Mouse (Mus musculus): Measurements from ENCODE around the gene Rnf220. TPM values are rescaled to one million over a fixed set of nuclear protein-coding genes. Genes with fewer than 3 reads are reported as not detected.

Rnf220 gene
- total and polyA plus RNA-seq, 3 experiments, result 64.4 to 117 (median 86.8) TPM

- Histone ChIP-seq H3K27ac (ENCODE audit: insufficient read depth, low read depth) (no peak overlapping the region), H3K9ac (ENCODE audit: insufficient read depth, low read depth) (no peak overlapping the region), H3K9me3 (replicated peaks; ENCODE audit: low read length) (no peaks in the 10 kb centered on the region), H3K4me3 (replicated peaks in 1 of 3; ENCODE audit: low read depth in 2 of 3, low read length in 2 of 3, poor library complexity in 1 of 3) (no peak overlapping the region), H3K79me2 (replicated peaks; ENCODE audit: control insufficient read depth, extremely low read depth, insufficient read depth, poor library complexity, severe bottlenecking) (no peaks in the 10 kb centered on the region), H3K4me1 (ENCODE audit: control insufficient read depth in 1 of 2, insufficient read depth in 2 of 2) (peaks cover 0 to 9% of the 10 kb centered on the region in 2 experiments; a peak in 2 of 4 replicates), H3K27me3 (replicated peaks) (no peaks in the 10 kb centered on the region), H3K36me3 (replicated peaks in 1 of 2; ENCODE audit: control insufficient read depth in 1 of 2, insufficient read depth in 1 of 2, low read length in 1 of 2) (no peaks in the 10 kb centered on the region), H3K4me2 (ENCODE audit: insufficient read depth, low read depth, poor library complexity, severe bottlenecking) (no peak overlapping the region)
- dilution Hi-C loops (cut with MboI; ENCODE audit: extremely low pct_ligation_motif_present, extremely low pct_unique_long_range_greater_than_20kb, low sequenced_read_pairs), result no loop called here
- no peak for TF ChIP-seq HCFC1 (IDR thresholded peaks at IDR 0.05; ENCODE audit: low read depth, low read length)
- TF ChIP-seq JUN (IDR thresholded peaks at IDR 0.05; ENCODE audit: insufficient read depth, low read depth, low read length), result no peak
- TF ChIP-seq POLR2AphosphoS2 (IDR thresholded peaks at IDR 0.05; ENCODE audit: low read depth, low read length), result no peak
- no peak for TF ChIP-seq MAX (IDR thresholded peaks at IDR 0.05; ENCODE audit: low read length)
- TF ChIP-seq USF2 (conservative IDR thresholded peaks at IDR 0.05; ENCODE audit: low read depth, low read length), result no peak
- TF ChIP-seq ETS1 (conservative IDR thresholded peaks at IDR 0.05; ENCODE audit: low read depth, low read length), result no peak
- TF ChIP-seq RCOR1 (conservative IDR thresholded peaks at IDR 0.05; ENCODE audit: low read depth, low read length), result no peak
- no peak for TF ChIP-seq E2F4 (IDR thresholded peaks at IDR 0.05; ENCODE audit: insufficient replicate concordance, low read depth, low read length)
- TF ChIP-seq USF1 (IDR thresholded peaks at IDR 0.05; ENCODE audit: low read depth, low read length), result no peak
- TF ChIP-seq JUND (conservative IDR thresholded peaks at IDR 0.05; ENCODE audit: low read depth, low read length), result no peak
- TF ChIP-seq MYC (IDR thresholded peaks at IDR 0.05; ENCODE audit: low read depth, low read length), result no peak
- TF ChIP-seq ZNF384 (IDR thresholded peaks at IDR 0.05; ENCODE audit: low read depth, low read length), result no peak
- TF ChIP-seq RAD21 (IDR thresholded peaks at IDR 0.05; ENCODE audit: low read depth, low read length), result no peak
- TF ChIP-seq EP300 (IDR thresholded peaks at IDR 0.05; ENCODE audit: low read length), result no peak
- no peak for TF ChIP-seq IRF4 (IDR thresholded peaks at IDR 0.05; ENCODE audit: low read depth, low read length)
- no peak for TF ChIP-seq POLR2A (IDR thresholded peaks at IDR 0.05; ENCODE audit: low read depth, low read length)
- no peak for TF ChIP-seq BHLHE40 (IDR thresholded peaks at IDR 0.05; ENCODE audit: low read depth, low read length)
- in situ Hi-C loops (cut with MboI; ENCODE audit: low pct_ligation_motif_present, low pct_unique_long_range_greater_than_20kb, low sequenced_read_pairs), result no loop called here
- DNase-seq (ENCODE audit: extremely low read depth), result no peak
These were observed 275.0 kb downstream of the Rnf220 start for GRCm38 (mm10) chr4:117221836-117222235.

Other genes starting within 250 kb of the Rnf220 start
- gene Tmem53, start 245.1 kb downstream of the Rnf220 start, total RNA-seq (2012; rRNA removed), result 0.50 and 1.1 TPM in 2 replicates
- 1.4 and 1.5 TPM in 2 replicates for gene Tmem53, start 245.1 kb downstream of the Rnf220 start, total RNA-seq (2014; rRNA removed)
- gene Tmem53, start 245.1 kb downstream of the Rnf220 start, polyA plus RNA-seq (2012; ENCODE audit: insufficient read length, low read depth), result 1.00 and 1.2 TPM in 2 replicates
- gene Armh1, start 244.9 kb downstream of the Rnf220 start, total RNA-seq (2012; rRNA removed), result not detected in 2 replicates
- gene Armh1, start 244.9 kb downstream of the Rnf220 start, total RNA-seq (2014; rRNA removed), result not detected in 2 replicates
- 0.18 TPM in 1 of 2 replicates, not detected in the other for gene Armh1, start 244.9 kb downstream of the Rnf220 start, polyA plus RNA-seq (2012; ENCODE audit: insufficient read length, low read depth)
- gene Eri3, start 53.3 kb upstream of the Rnf220 start, total RNA-seq (2012; rRNA removed), result 31.6 and 38.0 TPM in 2 replicates
- 28.4 and 31.2 TPM in 2 replicates for gene Eri3, start 53.3 kb upstream of the Rnf220 start, total RNA-seq (2014; rRNA removed)
- 31.1 and 31.9 TPM in 2 replicates for gene Eri3, start 53.3 kb upstream of the Rnf220 start, polyA plus RNA-seq (2012; ENCODE audit: insufficient read length, low read depth)
- gene Dmap1, start 185.2 kb upstream of the Rnf220 start, total RNA-seq (2012; rRNA removed), result 39.3 and 42.2 TPM in 2 replicates
- gene Dmap1, start 185.2 kb upstream of the Rnf220 start, total RNA-seq (2014; rRNA removed), result 39.3 and 42.6 TPM in 2 replicates
- 43.4 and 44.5 TPM in 2 replicates for gene Dmap1, start 185.2 kb upstream of the Rnf220 start, polyA plus RNA-seq (2012; ENCODE audit: insufficient read length, low read depth)
- gene Gm12845, start 227.4 kb upstream of the Rnf220 start, total RNA-seq (2012; rRNA removed), result 0.08 TPM in 1 of 2 replicates, not detected in the other
- gene Gm12845, start 227.4 kb upstream of the Rnf220 start, total RNA-seq (2014; rRNA removed), result not detected in 2 replicates
- 0.17 TPM in 1 of 2 replicates, not detected in the other for gene Gm12845, start 227.4 kb upstream of the Rnf220 start, polyA plus RNA-seq (2012; ENCODE audit: insufficient read length, low read depth)

Data from CH12.LX (cell line).